Mouse (Mus musculus) skeletal muscle tissue, postnatal 0 days (tissue): ENCODE measurements around the gene Actr5. TPM values are rescaled to one million over a fixed set of nuclear protein-coding genes. Genes with fewer than 3 reads are reported as not detected.
A peak's percentile ranks its signal among the peaks of the same experiment; 100 is the strongest.

ENCODE experiments used
- microRNA counts: library from miRNA; unstranded; fragments of <30 nt; microRNA quantifications from one replicate; lab custom pipeline; 2015
- microRNA-seq, 2 experiments: library from miRNA; unstranded; fragments of <30 nt; microRNA quantifications; one replicate each; pipeline ENCODE4; 2016
- polyA plus RNA-seq: library from polyadenylated mRNA; unstranded; fragments of >200 nt; fragmentation: Nextera tagmentation; extraction: Ambion mirVana; gene quantifications from 2 replicates; pipeline ENCODE4 v1.2.1, GENCODE M21; 2015

Gene Actr5
- polyA plus RNA-seq, result 2.8 and 5.2 TPM in 2 replicates

DNA sequence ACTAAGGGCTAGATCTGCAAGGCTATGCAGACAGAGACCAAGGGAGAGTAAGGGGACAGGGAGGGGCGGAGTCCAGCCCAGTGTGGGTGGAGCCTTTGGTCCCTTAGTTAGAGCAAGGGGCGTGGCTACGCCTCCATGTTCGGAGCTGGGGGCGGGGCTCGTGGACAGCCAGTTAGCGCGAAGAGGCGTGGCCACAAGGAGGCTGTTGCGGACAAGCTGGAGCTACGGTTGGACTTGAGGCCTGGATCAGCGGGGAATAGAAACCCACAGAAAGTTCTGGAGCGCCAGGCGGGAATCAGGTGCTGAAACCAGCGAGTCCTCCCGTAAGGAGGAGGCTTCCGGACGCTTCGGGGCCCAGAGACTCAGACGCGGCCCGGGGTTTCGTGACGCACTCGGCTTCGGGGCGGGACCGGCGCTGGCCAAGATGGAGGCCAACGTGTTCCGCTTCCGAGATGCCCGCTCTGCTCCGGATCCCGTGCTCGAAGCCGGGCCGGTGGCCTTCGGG is at the start of gene Actr5:
Gene Actr5, plus strand, starts transcription at position 171 of the 505 bp plus-strand sequence.

DNA sequence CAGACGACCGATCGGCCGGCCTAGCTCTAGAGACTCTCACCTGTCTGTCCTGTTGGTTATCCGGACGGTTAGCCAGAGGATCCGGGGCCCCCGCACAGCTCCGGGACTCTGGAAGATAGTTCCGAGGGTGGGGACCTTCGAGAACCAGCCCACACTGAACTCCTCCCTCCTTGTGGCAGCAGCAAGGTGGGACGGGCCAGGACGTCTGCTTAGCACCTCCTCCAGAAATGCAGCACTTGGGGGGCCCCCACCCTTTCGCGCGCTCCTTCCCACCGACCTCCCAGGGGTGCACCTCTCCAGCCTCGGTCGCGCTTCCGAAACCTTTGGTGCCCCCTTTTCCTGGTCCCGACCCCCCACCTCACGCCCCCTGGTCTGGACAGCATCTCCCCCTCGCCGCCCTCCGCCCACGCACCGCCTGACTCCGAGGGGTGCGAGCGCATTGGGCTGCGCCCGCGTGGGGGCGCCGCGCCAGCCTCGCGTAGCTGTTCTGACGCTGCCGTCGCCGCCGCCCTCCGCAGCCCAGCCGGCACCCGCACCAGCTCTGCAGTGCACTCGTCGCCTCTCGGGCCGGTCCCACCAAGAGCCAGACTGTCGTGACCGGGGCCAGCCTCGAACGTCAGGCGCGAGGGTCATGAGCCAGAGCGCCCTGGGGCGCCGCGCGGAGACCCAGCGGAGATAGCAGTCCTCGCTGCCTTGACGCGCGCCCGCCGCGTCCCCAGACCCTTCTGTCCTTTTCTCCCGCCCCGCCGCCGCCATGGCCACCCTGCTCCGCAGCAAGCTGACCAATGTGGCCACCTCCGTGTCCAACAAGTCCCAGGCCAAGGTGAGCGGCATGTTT is 14.0 kb upstream of the Actr5 start, which contains the start of gene Slc32a1:
Gene Slc32a1, plus strand, starts transcription at position 280 of the 838 bp plus-strand sequence.

GRCm38 (mm10) chr2:158665098-158665497 is 40.4 kb downstream of the Actr5 start, which contains the start of gene Ppp1r16b:
Ppp1r16b (plus strand) TSS chr2:158665398.

MicroRNA genes within 50 kb of the gene (microRNA counts, 519-probe panel; counts per million panel counts)
- 296 counts per million, percentile 58 among the panel's probes with 10 or more counts for microRNA mmu-miR-3474 (lab: Ali Mortazavi, UCI)

Small RNA genes lying within 50 kb of the gene (microRNA-seq; reads per million reads assigned to microRNA genes)
- gene Mir3474, result 0.21 to 0.81 reads per million in 2 experiments

Other genes starting within 250 kb of the Actr5 start
- 0.10 and 1.8 TPM in 2 replicates for gene Snhg11, start 249.2 kb upstream of the Actr5 start, polyA plus RNA-seq
- 7.6 and 7.9 TPM in 2 replicates for gene Ralgapb, start 215.0 kb upstream of the Actr5 start, polyA plus RNA-seq
- gene Adig, start 122.3 kb upstream of the Actr5 start, polyA plus RNA-seq, result 6.7 and 84.5 TPM in 2 replicates
- 0.54 TPM in 1 of 2 replicates, not detected in the other for gene Arhgap40, start 112.1 kb upstream of the Actr5 start, polyA plus RNA-seq
- gene Slc32a1, start 14.1 kb upstream of the Actr5 start, polyA plus RNA-seq, result not detected in 2 replicates
- gene Ppp1r16b, start 40.5 kb downstream of the Actr5 start, polyA plus RNA-seq, result 4.0 and 4.1 TPM in 2 replicates
- gene Fam83d, start 143.2 kb downstream of the Actr5 start, polyA plus RNA-seq, result 10.2 and 12.3 TPM in 2 replicates
- 4.7 and 5.5 TPM in 2 replicates for gene Dhx35, start 169.9 kb downstream of the Actr5 start, polyA plus RNA-seq